Mouse (Mus musculus) T-helper 1 cell (primary cell): Measurements from ENCODE around the gene Sept3.

Experiments used
- in situ Hi-C: fragments of 300-600 bp; cut with MboI, MseI; formaldehyde crosslinking; loops from one replicate; pipeline ENCODE4 v1.15.1; 2025; ENCODE audit warnings: high pct_unique_total_duplicates

Sept3 gene

DNA sequence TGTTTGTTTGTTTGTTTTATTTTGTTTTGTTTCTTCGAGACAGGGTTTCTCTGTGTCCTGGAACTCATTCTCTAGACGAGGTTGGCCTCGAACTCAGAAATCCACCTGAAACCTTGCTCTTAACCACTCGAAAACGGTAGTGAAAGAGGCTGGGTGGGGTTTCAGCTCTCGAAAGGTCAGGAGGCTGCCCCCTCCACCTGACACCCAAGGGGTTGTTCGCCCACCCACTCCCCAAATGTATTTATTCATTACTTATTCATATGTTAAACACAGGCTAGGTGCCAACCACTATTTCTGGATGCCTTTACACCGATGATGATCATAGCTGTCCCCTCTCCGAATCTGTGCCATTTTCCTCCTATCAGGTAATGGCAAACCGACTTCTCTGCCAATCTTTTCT is 64.5 kb downstream of the Sept3 start:
- in situ Hi-C loops, result no loop called here

DNA sequence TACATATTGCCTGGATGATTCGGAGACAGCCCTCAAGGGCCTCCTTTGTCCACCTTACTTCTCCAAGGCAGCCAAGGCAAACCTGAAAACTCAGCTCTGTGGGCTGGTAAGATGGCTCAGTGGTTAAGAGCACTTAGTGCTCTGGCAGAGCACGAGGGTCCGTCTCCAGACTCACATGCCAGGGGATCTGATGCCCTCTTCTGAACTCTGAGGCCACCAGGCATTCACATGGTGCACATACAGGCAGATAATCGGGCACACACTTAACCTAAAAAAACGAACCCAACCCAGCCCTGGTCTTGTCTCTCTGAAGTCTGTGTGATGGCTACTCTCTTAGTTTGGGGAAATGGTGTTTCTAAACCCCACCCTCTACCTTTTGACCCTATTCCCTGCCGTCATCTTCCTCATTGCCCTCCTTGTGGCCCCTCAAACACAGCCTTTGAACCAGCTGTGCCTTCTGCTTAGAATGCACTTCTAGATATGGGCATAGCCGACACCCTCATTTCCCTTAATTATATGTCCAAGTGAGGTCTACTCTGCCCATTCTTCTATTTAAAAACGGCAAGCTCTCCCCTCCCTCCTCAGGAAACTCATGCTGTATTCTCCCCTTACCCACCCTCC is 65.1 kb downstream of the Sept3 start:
- in situ Hi-C loops, result no loop called here

DNA sequence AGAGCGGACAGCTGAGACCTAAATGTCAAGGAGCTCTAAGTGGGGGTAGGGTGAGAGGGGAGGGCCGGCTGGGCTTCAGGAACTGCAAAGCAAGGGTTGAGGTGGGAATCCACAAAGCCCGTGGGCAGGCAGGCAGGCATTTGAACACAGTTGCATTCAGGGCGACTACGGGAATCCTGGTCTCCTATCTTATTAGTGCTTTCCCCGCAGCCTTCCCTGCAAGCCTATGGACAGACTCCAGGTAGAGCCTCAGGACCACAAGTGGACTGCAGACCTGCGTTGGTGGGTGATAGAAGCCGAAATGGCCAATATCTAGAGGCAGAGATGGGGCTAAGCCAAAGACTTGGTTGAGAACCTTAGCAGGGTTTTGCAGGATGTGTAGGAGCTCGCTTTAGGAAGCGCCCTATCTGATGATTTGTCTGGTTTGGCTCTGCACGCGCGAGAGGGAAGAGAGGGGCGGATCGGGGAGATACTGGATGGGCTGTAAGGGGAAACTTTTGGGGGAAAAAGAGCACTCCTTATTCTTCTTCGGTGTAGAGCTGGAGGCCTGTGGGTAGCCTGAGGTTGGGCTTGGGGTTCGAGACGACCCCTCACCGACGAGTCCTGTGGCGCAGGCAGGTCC is 65.8 kb downstream of the Sept3 start:
- in situ Hi-C loops, result no loop called here

DNA sequence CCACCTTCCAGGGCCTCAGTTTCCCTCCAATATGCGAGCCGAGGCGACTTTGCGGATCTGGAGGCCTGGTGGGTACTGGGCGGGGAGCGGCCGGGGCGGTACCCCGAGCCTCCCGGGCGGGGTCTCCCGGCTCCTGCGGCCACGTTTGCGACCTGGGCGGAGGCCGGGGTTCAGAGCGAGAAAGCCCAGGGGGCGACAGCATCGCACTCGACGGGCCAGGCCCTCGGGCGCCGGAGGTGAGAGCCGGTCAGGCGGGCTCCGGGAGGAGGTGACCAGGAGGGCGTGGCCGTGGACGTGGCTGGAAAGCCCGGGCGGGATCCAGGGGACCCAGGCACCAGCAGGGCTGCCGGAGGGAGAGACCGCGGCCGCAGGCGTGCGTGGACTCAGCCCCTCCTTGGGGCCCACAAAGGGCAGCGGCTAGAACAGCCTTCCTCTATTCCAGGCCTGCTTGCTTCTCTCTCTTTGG is 66.4 kb downstream of the Sept3 start:
- in situ Hi-C loops, result no loop called here

DNA sequence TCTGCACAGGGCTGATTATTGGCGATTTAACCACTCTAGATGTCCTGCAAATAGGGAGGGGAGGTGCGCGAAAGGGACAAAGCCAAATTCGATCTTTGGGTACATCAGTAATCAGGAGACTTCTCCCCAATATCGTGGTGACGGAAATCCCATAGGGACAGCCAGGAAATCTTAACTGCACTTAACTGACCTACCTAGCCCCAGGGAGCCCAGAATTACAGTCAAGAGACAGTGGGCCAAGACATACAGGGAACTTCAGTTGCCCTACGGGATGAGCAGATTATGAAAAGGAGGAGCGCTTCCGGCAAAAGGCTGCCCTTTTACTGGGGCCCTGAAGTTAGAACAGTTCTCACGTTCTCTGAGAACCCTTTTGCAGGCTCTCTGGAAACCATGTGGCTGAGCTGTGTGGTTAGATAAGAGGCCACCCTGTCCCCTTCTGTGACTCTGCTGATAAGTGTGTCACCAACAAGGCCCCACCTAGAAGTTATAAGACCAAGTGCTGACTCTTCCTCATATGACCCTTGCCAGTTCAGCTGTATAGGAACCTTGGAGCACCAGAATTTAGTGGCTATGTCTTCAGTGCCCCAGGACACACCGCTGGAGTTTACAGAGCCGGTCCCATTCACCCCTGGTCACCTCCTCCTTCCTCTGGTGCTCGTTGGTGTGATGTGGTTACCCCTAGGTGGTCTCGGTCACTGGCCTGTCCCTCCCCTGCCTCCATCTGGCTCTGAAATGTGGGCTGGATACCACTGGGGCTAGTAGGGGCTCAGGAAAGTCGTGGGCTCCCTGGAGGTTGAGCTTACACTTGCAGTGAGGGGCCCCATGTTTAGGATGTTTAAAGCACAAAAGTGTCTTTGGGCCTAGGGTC is 67.2 kb downstream of the Sept3 start:
- in situ Hi-C loops, result no loop called here

DNA sequence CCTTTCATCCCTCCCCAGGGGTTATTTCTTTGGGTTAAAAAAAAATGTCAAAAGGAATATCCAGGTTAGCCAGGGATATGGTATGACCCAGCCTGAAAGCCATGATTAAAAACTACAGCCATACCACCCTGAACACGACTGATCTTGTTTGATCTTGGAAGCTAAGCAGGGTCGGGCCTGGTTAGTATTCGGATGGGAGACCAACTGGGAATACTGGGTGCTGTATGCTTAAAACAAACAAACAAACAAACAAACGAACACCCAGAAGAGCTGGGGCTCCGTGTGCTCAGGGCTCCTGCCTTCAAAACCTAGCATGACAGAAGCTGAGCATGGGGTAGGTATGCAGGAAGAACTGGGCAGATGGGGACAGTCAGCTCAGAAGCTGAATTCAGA is 67.8 kb downstream of the Sept3 start:
- in situ Hi-C loops, result no loop called here

DNA sequence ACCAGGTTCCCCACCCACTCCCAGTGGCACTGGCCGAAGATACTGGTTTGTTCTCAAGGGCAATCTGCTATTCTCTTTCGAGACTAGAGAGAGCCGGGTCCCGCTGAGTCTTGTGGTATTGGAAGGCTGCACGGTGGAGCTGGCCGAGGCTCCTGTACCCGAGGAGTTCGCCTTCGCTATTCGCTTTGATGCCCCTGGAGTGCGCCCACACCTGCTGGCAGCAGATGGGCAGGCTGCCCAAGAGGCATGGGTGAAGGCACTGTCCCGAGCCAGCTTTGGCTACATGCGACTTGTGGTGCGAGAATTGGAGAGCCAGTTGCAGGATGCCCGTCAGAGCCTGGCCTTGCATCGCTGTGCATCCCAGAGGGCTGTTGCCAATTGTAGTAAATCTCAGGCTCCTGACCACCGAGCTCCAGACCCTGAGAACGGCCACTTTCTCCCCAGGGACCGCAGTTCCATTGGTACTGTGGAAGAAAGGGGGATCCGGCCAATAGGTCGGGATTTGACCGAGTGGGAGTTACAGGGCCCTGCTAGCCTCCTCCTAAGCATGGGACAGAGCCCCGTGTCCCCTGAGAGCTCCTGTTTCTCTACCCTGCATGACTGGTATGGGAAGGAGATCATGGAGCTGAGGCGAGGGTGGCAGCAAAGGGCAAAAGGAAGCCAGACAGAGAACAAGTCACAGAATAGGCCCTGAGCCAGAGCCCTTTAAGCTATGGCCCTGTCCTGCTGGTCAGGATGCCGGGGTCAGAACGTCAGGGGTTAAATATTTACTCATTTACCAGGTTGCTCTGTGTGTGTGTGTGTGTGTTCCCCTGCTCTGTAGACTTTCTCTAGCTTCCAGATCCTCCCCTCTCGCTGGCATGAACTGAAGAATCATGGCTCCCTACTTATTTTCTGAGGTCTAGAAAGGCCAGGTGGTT is 68.9 kb downstream of the Sept3 start:
- in situ Hi-C loops, result no loop called here
